Mouse (Mus musculus): ENCODE data around the gene Mars. TPM values are rescaled to one million over a fixed set of nuclear protein-coding genes. Genes with fewer than 3 reads are reported as not detected.

The Mars gene
- total and polyA plus RNA-seq, 2 experiments, result 59.6 to 70.7 TPM

DNA sequence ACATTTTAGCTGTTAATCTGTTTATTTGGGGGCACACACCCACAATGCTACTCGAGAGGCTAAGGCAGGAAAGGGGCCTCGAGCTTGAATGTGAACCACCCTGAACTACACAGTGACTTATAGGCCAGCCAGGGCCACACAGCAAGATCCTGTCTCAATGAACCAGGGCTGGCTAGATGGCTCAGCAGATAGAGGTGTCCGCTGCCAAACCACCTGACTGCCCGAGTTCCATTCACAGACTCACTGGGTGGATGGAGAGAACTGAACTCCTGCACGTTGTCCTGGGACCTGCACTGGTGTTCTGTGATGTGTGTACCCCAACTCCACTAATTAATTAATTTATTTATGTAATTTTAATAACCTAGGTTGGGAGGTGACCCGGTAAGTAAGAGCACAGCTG lies 53.8 kb downstream of the Mars start:
- no peak overlapping the region for H3K4me3 ChIP-seq (ENCODE audit: insufficient read depth, low read depth, low read length)
- H3K27me3 ChIP-seq (ENCODE audit: control insufficient read depth, insufficient read depth, low read length), result no peaks in the 10 kb centered on the region
- H3K27ac ChIP-seq (replicated peaks; ENCODE audit: insufficient read depth, low read depth, low read length), result no peak overlapping the region
- H3K36me3 ChIP-seq (ENCODE audit: control insufficient read depth, insufficient read depth, low read length), result no peaks in the 10 kb centered on the region
- no peak for DNase-seq (ENCODE audit: extremely low read depth, low read depth, low spot score)
- WGBS, result 80% methylated on average over 6 of the region's 6 CpGs
- H3K79me2 ChIP-seq (ENCODE audit: control insufficient read depth, insufficient read depth, low read length), result no peaks in the 10 kb centered on the region
- H3K9ac ChIP-seq (ENCODE audit: low read depth, low read length), result no peak overlapping the region
- TF ChIP-seq CTCF (IDR thresholded peaks at IDR 0.05; ENCODE audit: low read depth, low read length), result no peak
- no peak for TF ChIP-seq POLR2A (IDR thresholded peaks at IDR 0.05; ENCODE audit: extremely low read depth, insufficient read depth, low read length)
- H3K4me1 ChIP-seq (ENCODE audit: control insufficient read depth, insufficient read depth, low read length), result 0 out of 2 replicates have a peak, but pooled peaks cover 2% of the 10 kb centered on the region

- WGBS, result 30% methylated on average over 14 of the region's 14 CpGs
- H3K4me1 ChIP-seq (ENCODE audit: control insufficient read depth, insufficient read depth, low read length), result no peaks in the 10 kb centered on the region
- H3K9ac ChIP-seq (ENCODE audit: low read depth, low read length), result no peak overlapping the region
- H3K27ac ChIP-seq (replicated peaks; ENCODE audit: insufficient read depth, low read depth, low read length), result no peak overlapping the region
- H3K4me3 ChIP-seq (ENCODE audit: insufficient read depth, low read depth, low read length), result no peak overlapping the region
- TF ChIP-seq POLR2A (IDR thresholded peaks at IDR 0.05; ENCODE audit: extremely low read depth, insufficient read depth, low read length) (no peak), CTCF (IDR thresholded peaks at IDR 0.05; ENCODE audit: low read depth, low read length) (no peak)
- no peaks in the 10 kb centered on the region for H3K36me3 ChIP-seq (ENCODE audit: control insufficient read depth, insufficient read depth, low read length)
- no peaks in the 10 kb centered on the region for H3K27me3 ChIP-seq (ENCODE audit: control insufficient read depth, insufficient read depth, low read length)
- DNase-seq (ENCODE audit: extremely low read depth, low read depth, low spot score), result no peak
- H3K79me2 ChIP-seq (ENCODE audit: control insufficient read depth, insufficient read depth, low read length), result no peaks in the 10 kb centered on the region
Observed at GRCm38 (mm10) chr10:127255625-127256345, 55.8 kb downstream of the Mars start.

DNA sequence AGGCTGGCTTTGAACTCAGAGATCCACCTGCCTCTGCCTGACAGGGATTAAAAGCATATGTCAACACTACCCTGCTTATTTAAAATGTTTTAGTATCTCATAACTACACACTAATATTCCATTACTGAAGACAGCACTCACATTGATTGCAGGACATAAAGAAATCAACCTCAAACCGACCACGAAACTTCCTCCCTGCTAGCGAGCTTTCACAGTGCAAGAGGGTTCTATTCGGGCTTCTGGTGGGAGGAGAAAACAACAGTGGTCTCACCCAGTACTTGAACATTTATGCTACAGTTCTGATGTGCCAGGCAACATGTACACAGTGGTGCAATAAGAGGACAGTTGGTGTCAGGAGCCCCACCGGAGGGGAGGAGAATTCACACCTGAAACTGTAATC lies 60.8 kb downstream of the Mars start:
- H3K36me3 ChIP-seq (ENCODE audit: control insufficient read depth, insufficient read depth, low read length), result no peaks in the 10 kb centered on the region
- no peak for DNase-seq (ENCODE audit: extremely low read depth, low read depth, low spot score)
- H3K4me1 ChIP-seq (ENCODE audit: control insufficient read depth, insufficient read depth, low read length), result no peaks in the 10 kb centered on the region
- H3K27ac ChIP-seq (replicated peaks; ENCODE audit: insufficient read depth, low read depth, low read length), result no peak overlapping the region
- H3K27me3 ChIP-seq (ENCODE audit: control insufficient read depth, insufficient read depth, low read length), result no peaks in the 10 kb centered on the region
- TF ChIP-seq CTCF (IDR thresholded peaks at IDR 0.05; ENCODE audit: low read depth, low read length), result no peak
- no peak for TF ChIP-seq POLR2A (IDR thresholded peaks at IDR 0.05; ENCODE audit: extremely low read depth, insufficient read depth, low read length)
- no peak overlapping the region for H3K9ac ChIP-seq (ENCODE audit: low read depth, low read length)
- no peak overlapping the region for H3K4me3 ChIP-seq (ENCODE audit: insufficient read depth, low read depth, low read length)
- 81% methylated on average over 5 of the region's 5 CpGs for WGBS
- H3K79me2 ChIP-seq (ENCODE audit: control insufficient read depth, insufficient read depth, low read length), result no peaks in the 10 kb centered on the region

Other genes with a start within 250 kb of the Mars start
- 37.9 and 41.3 TPM in 2 replicates for gene Cdk4, start 248.3 kb downstream of the Mars start, total RNA-seq (2014; rRNA removed)
- gene Cdk4, start 248.3 kb downstream of the Mars start, polyA plus RNA-seq (2012; rRNA removed), result 54.3 and 58.7 TPM in 2 replicates
- 269 and 278 TPM in 2 replicates for gene Tspan31, start 241.5 kb downstream of the Mars start, total RNA-seq (2014; rRNA removed)
- gene Tspan31, start 241.5 kb downstream of the Mars start, polyA plus RNA-seq (2012; rRNA removed), result 268 and 298 TPM in 2 replicates
- 0.28 and 0.81 TPM in 2 replicates for gene Agap2, start 236.5 kb downstream of the Mars start, total RNA-seq (2014; rRNA removed)
- gene Agap2, start 236.5 kb downstream of the Mars start, polyA plus RNA-seq (2012; rRNA removed), result 0.44 and 0.55 TPM in 2 replicates
- 130 TPM in 2 replicates for gene Os9, start 190.7 kb downstream of the Mars start, total RNA-seq (2014; rRNA removed)
- 128 and 130 TPM in 2 replicates for gene Os9, start 190.7 kb downstream of the Mars start, polyA plus RNA-seq (2012; rRNA removed)
- 21.9 and 36.3 TPM in 2 replicates for gene B4galnt1, start 146.6 kb downstream of the Mars start, total RNA-seq (2014; rRNA removed)
- gene B4galnt1, start 146.6 kb downstream of the Mars start, polyA plus RNA-seq (2012; rRNA removed), result 85.0 and 89.8 TPM in 2 replicates
- gene Slc26a10, start 131.1 kb downstream of the Mars start, total RNA-seq (2014; rRNA removed), result 1.3 and 3.1 TPM in 2 replicates
- 4.1 and 5.8 TPM in 2 replicates for gene Slc26a10, start 131.1 kb downstream of the Mars start, polyA plus RNA-seq (2012; rRNA removed)
- 0.83 and 0.87 TPM in 2 replicates for gene Arhgef25, start 121.7 kb downstream of the Mars start, total RNA-seq (2014; rRNA removed)
- gene Arhgef25, start 121.7 kb downstream of the Mars start, polyA plus RNA-seq (2012; rRNA removed), result 0.91 and 1.4 TPM in 2 replicates
- 1.5 and 1.8 TPM in 2 replicates for gene Dtx3, start 116.1 kb downstream of the Mars start, total RNA-seq (2014; rRNA removed)
- gene Dtx3, start 116.1 kb downstream of the Mars start, polyA plus RNA-seq (2012; rRNA removed), result 5.2 and 10.0 TPM in 2 replicates
- 8.9 and 10.7 TPM in 2 replicates for gene Pip4k2c, start 100.2 kb downstream of the Mars start, total RNA-seq (2014; rRNA removed)
- gene Pip4k2c, start 100.2 kb downstream of the Mars start, polyA plus RNA-seq (2012; rRNA removed), result 13.0 and 13.9 TPM in 2 replicates
- 0.55 and 0.74 TPM in 2 replicates for gene Kif5a, start 48.4 kb downstream of the Mars start, total RNA-seq (2014; rRNA removed)
- gene Kif5a, start 48.4 kb downstream of the Mars start, polyA plus RNA-seq (2012; rRNA removed), result 5.0 and 10.7 TPM in 2 replicates
- gene Dctn2, start 45.4 kb downstream of the Mars start, total RNA-seq (2014; rRNA removed), result 71.3 and 78.5 TPM in 2 replicates
- 122 and 132 TPM in 2 replicates for gene Dctn2, start 45.4 kb downstream of the Mars start, polyA plus RNA-seq (2012; rRNA removed)
- gene Mbd6, start 22.8 kb downstream of the Mars start, total RNA-seq (2014; rRNA removed), result 1.0 and 2.6 TPM in 2 replicates
- gene Mbd6, start 22.8 kb downstream of the Mars start, polyA plus RNA-seq (2012; rRNA removed), result 14.4 and 19.2 TPM in 2 replicates
- gene Arhgap9, start 10.2 kb upstream of the Mars start, total RNA-seq (2014; rRNA removed), result 1.5 and 2.0 TPM in 2 replicates
- gene Arhgap9, start 10.2 kb upstream of the Mars start, polyA plus RNA-seq (2012; rRNA removed), result 1.8 and 2.1 TPM in 2 replicates
- gene Gli1, start 30.2 kb upstream of the Mars start, total RNA-seq (2014; rRNA removed), result not detected in 2 replicates
- 0.04 TPM in 2 replicates for gene Gli1, start 30.2 kb upstream of the Mars start, polyA plus RNA-seq (2012; rRNA removed)
- gene Inhbe, start 42.6 kb upstream of the Mars start, total RNA-seq (2014; rRNA removed), result 4.8 and 7.5 TPM in 2 replicates
- 20.8 and 22.6 TPM in 2 replicates for gene Inhbe, start 42.6 kb upstream of the Mars start, polyA plus RNA-seq (2012; rRNA removed)
- 8.2 and 18.4 TPM in 2 replicates for gene Inhbc, start 58.6 kb upstream of the Mars start, total RNA-seq (2014; rRNA removed)
- gene Inhbc, start 58.6 kb upstream of the Mars start, polyA plus RNA-seq (2012; rRNA removed), result 58.0 and 61.8 TPM in 2 replicates
- gene R3hdm2, start 68.5 kb upstream of the Mars start, total RNA-seq (2014; rRNA removed), result 15.8 and 17.5 TPM in 2 replicates
- gene R3hdm2, start 68.5 kb upstream of the Mars start, polyA plus RNA-seq (2012; rRNA removed), result 66.9 and 70.1 TPM in 2 replicates
- gene Stac3, start 189.9 kb upstream of the Mars start, total RNA-seq (2014; rRNA removed), result 0.20 and 0.37 TPM in 2 replicates
- 0.42 and 0.49 TPM in 2 replicates for gene Stac3, start 189.9 kb upstream of the Mars start, polyA plus RNA-seq (2012; rRNA removed)
- gene Ndufa4l2, start 203.2 kb upstream of the Mars start, total RNA-seq (2014; rRNA removed), result 0.09 and 0.40 TPM in 2 replicates
- 4.0 and 4.4 TPM in 2 replicates for gene Ndufa4l2, start 203.2 kb upstream of the Mars start, polyA plus RNA-seq (2012; rRNA removed)
- gene Shmt2, start 210.7 kb upstream of the Mars start, total RNA-seq (2014; rRNA removed), result 130 and 154 TPM in 2 replicates
- gene Shmt2, start 210.7 kb upstream of the Mars start, polyA plus RNA-seq (2012; rRNA removed), result 309 and 324 TPM in 2 replicates
- not detected in 2 replicates for gene Nxph4, start 222.8 kb upstream of the Mars start, total RNA-seq (2014; rRNA removed)
- gene Nxph4, start 222.8 kb upstream of the Mars start, polyA plus RNA-seq (2012; rRNA removed), result 0.05 TPM in 1 of 2 replicates, not detected in the other